Mouse (Mus musculus): Measurements from ENCODE around the gene Sec62.

GRCm38 (mm10) chr3:30851422-30851821 is 58.7 kb downstream of the Sec62 start:
- TF ChIP-seq CTCF (IDR thresholded peaks at IDR 0.05; ENCODE audit: low read depth) (no peak), EP300 (IDR thresholded peaks at IDR 0.05; ENCODE audit: low read depth) (no peak)
